Mouse (Mus musculus) CD4-positive, CD25-positive, alpha-beta regulatory T cell, adult 2 months (primary cell): ENCODE measurements around the gene Muc3.
A peak's percentile ranks its signal among the peaks of the same experiment; 100 is the strongest.
"Not testable (repeated sequence)": the region's sequence is repeated elsewhere in the genome, so short reads cannot be mapped to it uniquely, and the experiment has no call there.

Experiments
- DNase-seq: peaks from one replicate; pipeline ENCODE4 v3.0.0-alpha.2; 2012; ENCODE audit warnings: low read depth, low spot score

Gene Muc3

GRCm38 (mm10) chr5:137122686-137123193, 26.4 kb downstream of the Muc3 start:
- DNase-seq, result peak; percentile 79

GRCm38 (mm10) chr5:137121280-137121679, 27.8 kb downstream of the Muc3 start:
- no peak for DNase-seq

GRCm38 (mm10) chr5:137118878-137119277, 30.2 kb downstream of the Muc3 start:
- DNase-seq, result no peak

GRCm38 (mm10) chr5:137117994-137118393, 31.1 kb downstream of the Muc3 start:
- DNase-seq, result not testable (repeated sequence)

- DNase-seq, result no peak
Observed at GRCm38 (mm10) chr5:137116987-137117386, 32.1 kb downstream of the Muc3 start.

- peak; percentile 85 for DNase-seq
Observed at GRCm38 (mm10) chr5:137115866-137116847, 33.0 kb downstream of the Muc3 start, which contains the start of gene Trim56. Gene Trim56 (minus strand): TSS chr5:137116209.

- DNase-seq, result no peak
Observed at GRCm38 (mm10) chr5:137114891-137115561, 34.1 kb downstream of the Muc3 start.

GRCm38 (mm10) chr5:137111542-137112408, 37.3 kb downstream of the Muc3 start:
- no peak for DNase-seq

GRCm38 (mm10) chr5:137110863-137111262, 38.3 kb downstream of the Muc3 start:
- DNase-seq, result no peak

GRCm38 (mm10) chr5:137109941-137110593, 39.1 kb downstream of the Muc3 start:
- no peak for DNase-seq

GRCm38 (mm10) chr5:137108111-137108510, 41.0 kb downstream of the Muc3 start:
- DNase-seq, result no peak

- DNase-seq, result no peak
Observed at GRCm38 (mm10) chr5:137107670-137108069, 41.5 kb downstream of the Muc3 start.

GRCm38 (mm10) chr5:137107024-137107423, 42.1 kb downstream of the Muc3 start:
- DNase-seq, result peak; percentile 84

GRCm38 (mm10) chr5:137106434-137106833, 42.7 kb downstream of the Muc3 start:
- DNase-seq, result no peak

- DNase-seq, result peak; percentile 35
Observed at GRCm38 (mm10) chr5:137103969-137104368, 45.2 kb downstream of the Muc3 start.

- peak; percentile 75 for DNase-seq
Observed at GRCm38 (mm10) chr5:137102575-137103522, 46.3 kb downstream of the Muc3 start.

- DNase-seq, result no peak
Observed at GRCm38 (mm10) chr5:137102078-137102477, 47.0 kb downstream of the Muc3 start.

- no peak for DNase-seq
Observed at GRCm38 (mm10) chr5:137100660-137101059, 48.5 kb downstream of the Muc3 start.

- DNase-seq, result no peak
Observed at GRCm38 (mm10) chr5:137098418-137098817, 50.7 kb downstream of the Muc3 start.

GRCm38 (mm10) chr5:137096037-137096436, 53.1 kb downstream of the Muc3 start:
- no peak for DNase-seq
